Mouse (Mus musculus) lung, postnatal 0 days (tissue): ENCODE results near the gene Lrit3. TPM values are rescaled to one million over a fixed set of nuclear protein-coding genes. Genes with fewer than 3 reads are reported as not detected.

ENCODE experiments used
- ATAC-seq: fragments of 200-750 bp; cut with Nextera tagmentation; 2 replicates; pipeline ENCODE4 v1.8.0; 2017; ENCODE audit warnings: moderate library complexity
- DNase-seq: peaks from one replicate; pipeline ENCODE4 v3.0.0-alpha.2; 2016; ENCODE audit warnings: low spot score
- H3K27ac ChIP-seq: fragments of 300-500 bp; sonication (generic); 2 replicates; pipeline ENCODE4 v1.5.1; 2014; ENCODE audit warnings: antibody characterized with exemption, mild to moderate bottlenecking, low read length, mixed read lengths
- H3K27me3 ChIP-seq: fragments of 300-500 bp; sonication (generic); replicated peaks from 2 replicates; pipeline ENCODE4 v1.6.1; 2014; ENCODE audit warnings: low read length, mixed read lengths; ENCODE audit not compliant: insufficient read depth
- H3K36me3 ChIP-seq: fragments of 300-500 bp; sonication (generic); 2 replicates; pipeline ENCODE4 v1.6.1; 2014; ENCODE audit warnings: low read length, mixed read lengths; ENCODE audit not compliant: insufficient read depth
- H3K4me1 ChIP-seq: fragments of 300-500 bp; sonication (generic); 2 replicates; pipeline ENCODE4 v1.6.1; 2014; ENCODE audit warnings: antibody characterized with exemption, low read depth, low read length, mixed read lengths; ENCODE audit not compliant: insufficient read depth
- H3K4me2 ChIP-seq: fragments of 300-500 bp; sonication (generic); replicated peaks from 2 replicates; pipeline ENCODE4 v1.6.1; 2014; ENCODE audit warnings: low read depth, mild to moderate bottlenecking, low read length, moderate library complexity, mixed read lengths
- H3K4me3 ChIP-seq: fragments of 300-500 bp; sonication (generic); 2 replicates; pipeline ENCODE4 v1.5.1; 2014; ENCODE audit warnings: low read depth, low read length
- H3K9ac ChIP-seq: fragments of 300-500 bp; sonication (generic); replicated peaks from 2 replicates; pipeline ENCODE4 v1.6.1; 2014; ENCODE audit warnings: low read depth, mild to moderate bottlenecking
- H3K9me3 ChIP-seq: fragments of 300-500 bp; sonication (generic); 2 replicates; pipeline ENCODE4 v1.6.1; 2016; ENCODE audit warnings: low read length, mixed read lengths
- CTCF ChIP-seq: IDR thresholded peaks from 2 replicates; pipeline ENCODE4 v1.5.1; 2016; ENCODE audit warnings: antibody characterized with exemption, mild to moderate bottlenecking
- EP300 ChIP-seq: IDR thresholded peaks from 2 replicates; pipeline ENCODE4 v1.6.1; 2016; ENCODE audit warnings: antibody characterized with exemption, mild to moderate bottlenecking, control low read depth
- WGBS: fragments of 180-500 bp; shearing (Covaris S2); extraction: QIAGEN DNeasy Blood & Tissue Kit; methylation state at CpG from one replicate; pipeline ENCODE4 v1.1.7; 2014; 5-methylcytosine and 5-hydroxymethylcytosine counted together
- polyA plus RNA-seq: library from polyadenylated mRNA; unstranded; fragments of >200 nt; fragmentation: Nextera tagmentation; extraction: Ambion mirVana; gene quantifications from 2 replicates; pipeline ENCODE4 v1.2.1, GENCODE M21; 2015

Gene Lrit3
- polyA plus RNA-seq, 1 experiment from 2014 or later: not detected

DNA sequence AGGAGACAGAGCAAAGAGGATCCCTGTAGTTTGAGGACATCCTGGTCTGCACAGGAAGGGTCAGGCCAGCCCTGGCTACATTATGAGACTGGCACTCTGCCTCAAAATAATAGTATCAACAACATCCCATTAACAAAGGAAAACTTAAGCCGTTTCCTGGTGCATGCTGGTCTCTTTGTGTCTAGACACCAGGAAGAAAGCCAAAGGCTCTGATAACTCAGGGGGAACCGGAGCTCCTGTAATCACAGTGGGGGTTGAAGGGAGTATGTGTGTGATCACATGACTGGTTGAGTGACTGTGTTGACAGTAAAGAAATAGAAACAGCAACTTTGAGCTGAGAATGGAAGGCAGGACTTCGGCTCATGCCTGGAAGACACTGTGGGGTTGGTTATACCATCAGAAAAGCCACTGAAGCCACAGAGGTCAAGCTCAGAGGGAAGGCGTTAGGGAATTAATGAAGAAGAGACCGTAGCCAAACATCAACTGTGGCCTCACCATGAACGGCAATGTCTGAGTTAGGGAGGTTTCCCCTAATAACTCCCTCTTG, 31.6 kb upstream of the Lrit3 start, which contains the start of gene Cfi:
Cfi (plus strand) TSS at position 497 of the 547 bp plus-strand sequence.
- 45% methylated on average over 6 of the region's 6 CpGs for WGBS
- Histone ChIP-seq H3K9ac (no peak within 1 kb of the TSS), H3K4me2 (peak within 1 kb of the TSS; percentile 49), H3K4me1 (no peaks in the 10 kb centered on the region), H3K4me3 (peak within 1 kb of the TSS; percentile 22), H3K27me3 (no peaks in the 10 kb centered on the region), H3K27ac (0 out of 2 replicates have a peak within 1 kb of the TSS, but pooled peaks have one; percentile 26), H3K36me3 (no peaks in the 10 kb centered on the region), H3K9me3 (no peaks in the 10 kb centered on the region)
- DNase-seq (peak; percentile 38), ATAC-seq (no peak)
- TF ChIP-seq EP300 (no peak), CTCF (no peak)

DNA sequence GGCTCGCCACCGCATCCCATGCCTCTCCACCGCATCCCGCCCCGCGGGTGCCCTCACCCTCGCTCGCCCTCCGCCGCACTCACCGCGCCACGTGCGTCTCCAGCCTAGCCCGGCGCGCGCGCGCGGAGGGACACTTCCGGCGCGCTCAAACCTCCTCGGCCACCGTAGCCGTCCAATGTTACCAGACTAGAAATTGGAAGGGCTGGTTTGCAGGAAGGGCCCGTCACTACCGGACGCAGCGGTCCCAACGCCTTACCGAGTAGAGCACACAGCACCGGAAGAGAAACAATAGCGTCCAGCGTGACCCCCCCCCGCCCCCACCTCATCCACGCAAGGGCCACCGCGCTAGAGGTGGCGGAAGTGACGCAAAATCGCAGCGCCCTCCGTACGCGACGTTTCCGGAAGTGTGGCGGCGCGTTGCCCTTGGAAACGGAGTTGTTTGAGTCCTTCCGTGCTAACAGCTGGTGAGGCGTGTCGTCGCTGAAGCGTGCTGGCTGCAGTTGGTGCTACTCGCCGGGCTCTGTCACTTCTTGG, 27.3 kb upstream of the Lrit3 start, which contains the start of gene Gar1:
Gar1 (minus strand) TSS at position 362 of the 534 bp plus-strand sequence.
- ATAC-seq (peak; percentile 95), DNase-seq (peak; percentile 98)
- H3K4me1 ChIP-seq: no peaks in the 10 kb centered on the region
- H3K36me3 ChIP-seq: no peaks in the 10 kb centered on the region
- H3K9me3 ChIP-seq: no peaks in the 10 kb centered on the region
- TF ChIP-seq CTCF: no peak
- TF ChIP-seq EP300: no peak; the same call in 1 of the 2 replicates
- H3K27me3 ChIP-seq: no peaks in the 10 kb centered on the region
- peak within 1 kb of the TSS; percentile 86 for H3K4me3 ChIP-seq
- H3K4me2 ChIP-seq: peak within 1 kb of the TSS; percentile 74
- peak within 1 kb of the TSS; percentile 84 for H3K27ac ChIP-seq
- WGBS: under 1% methylated on average over 57 of the region's 60 CpGs
- H3K9ac ChIP-seq: peak within 1 kb of the TSS; percentile 70

DNA sequence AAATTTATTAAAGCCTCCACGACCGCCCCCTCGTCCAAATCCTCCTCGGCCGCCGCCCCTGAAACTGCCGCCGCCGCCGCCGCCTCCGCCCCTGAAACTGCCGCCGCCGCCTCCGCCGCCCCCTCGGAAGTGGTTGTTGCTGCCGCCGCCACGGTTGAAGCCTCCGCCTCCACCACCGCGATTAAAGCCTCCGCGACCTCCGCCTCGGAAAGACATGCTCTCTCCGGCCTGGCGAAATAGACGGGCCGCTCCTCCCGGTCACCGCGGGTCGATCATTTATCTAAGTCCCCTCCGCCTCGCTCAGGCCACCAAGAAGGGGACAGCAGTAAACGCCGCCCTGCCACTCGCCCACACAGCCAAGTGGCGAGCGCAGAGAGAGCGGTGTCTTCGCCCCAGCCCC, 26.8 kb upstream of the Lrit3 start:
- peak overlapping the region; percentile 86 for H3K4me3 ChIP-seq
- H3K27me3 ChIP-seq: no peaks in the 10 kb centered on the region
- H3K4me2 ChIP-seq: peak overlapping the region; percentile 74
- peak; percentile 23 for DNase-seq
- peak overlapping the region; percentile 70 for H3K9ac ChIP-seq
- ATAC-seq: peak; percentile 5; the same call in 1 of the 2 replicates
- H3K4me1 ChIP-seq: no peaks in the 10 kb centered on the region
- TF ChIP-seq CTCF (no peak), EP300 (no peak)
- under 1% methylated on average over 42 of the region's 45 CpGs for WGBS
- H3K36me3 ChIP-seq: no peaks in the 10 kb centered on the region
- H3K9me3 ChIP-seq: no peaks in the 10 kb centered on the region
- H3K27ac ChIP-seq: peak overlapping the region; percentile 84

DNA sequence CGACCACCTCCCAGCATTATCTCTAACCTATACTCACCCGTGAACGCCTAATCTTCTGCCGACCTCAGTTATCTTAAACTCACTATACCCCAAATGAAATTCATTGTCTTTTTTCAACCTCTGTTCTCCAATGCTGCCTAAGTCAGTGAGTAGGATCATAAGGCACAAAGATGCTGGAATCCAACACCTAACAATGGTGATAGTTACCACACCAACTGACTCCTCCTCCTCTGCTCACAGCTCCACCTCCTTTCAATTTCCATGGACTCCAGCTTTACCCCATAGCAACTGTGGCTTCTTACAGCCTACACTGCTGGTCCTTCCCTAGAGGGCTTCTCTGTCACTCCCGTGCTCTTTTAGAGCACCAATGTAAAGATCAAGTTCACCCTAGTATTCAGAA, 23.9 kb upstream of the Lrit3 start:
- Histone ChIP-seq H3K4me2 (no peak overlapping the region), H3K36me3 (peaks cover 4% of the 10 kb centered on the region; the same call in 1 of the 2 replicates), H3K9ac (no peak overlapping the region), H3K27ac (no peak overlapping the region), H3K4me1 (no peaks in the 10 kb centered on the region), H3K9me3 (no peaks in the 10 kb centered on the region), H3K27me3 (no peaks in the 10 kb centered on the region), H3K4me3 (no peak overlapping the region)
- TF ChIP-seq CTCF (no peak), EP300 (no peak)
- 87% methylated on average over 5 of the region's 5 CpGs for WGBS
- DNase-seq (no peak), ATAC-seq (no peak)

DNA sequence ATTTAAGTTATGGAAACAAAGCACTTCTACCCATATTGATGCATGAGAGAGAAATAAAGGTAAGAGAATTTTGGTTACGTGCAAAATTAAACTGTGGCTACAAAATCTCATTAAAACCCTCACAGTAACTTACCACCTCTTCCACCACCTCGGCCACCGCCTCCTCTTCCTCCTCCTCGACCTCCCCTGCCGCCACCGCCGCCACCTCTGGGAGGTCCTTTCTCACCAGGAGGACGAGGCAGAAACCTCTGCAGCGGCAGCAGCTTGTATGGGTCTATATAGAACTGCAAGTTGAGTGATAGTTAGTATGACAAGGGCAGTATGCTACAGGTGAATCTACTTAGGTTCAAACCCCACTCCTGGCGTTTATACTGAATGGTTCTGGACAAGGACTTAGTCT, 22.9 kb upstream of the Lrit3 start:
- no peaks in the 10 kb centered on the region for H3K9me3 ChIP-seq
- WGBS: 87% methylated on average over 10 of the region's 10 CpGs

DNA sequence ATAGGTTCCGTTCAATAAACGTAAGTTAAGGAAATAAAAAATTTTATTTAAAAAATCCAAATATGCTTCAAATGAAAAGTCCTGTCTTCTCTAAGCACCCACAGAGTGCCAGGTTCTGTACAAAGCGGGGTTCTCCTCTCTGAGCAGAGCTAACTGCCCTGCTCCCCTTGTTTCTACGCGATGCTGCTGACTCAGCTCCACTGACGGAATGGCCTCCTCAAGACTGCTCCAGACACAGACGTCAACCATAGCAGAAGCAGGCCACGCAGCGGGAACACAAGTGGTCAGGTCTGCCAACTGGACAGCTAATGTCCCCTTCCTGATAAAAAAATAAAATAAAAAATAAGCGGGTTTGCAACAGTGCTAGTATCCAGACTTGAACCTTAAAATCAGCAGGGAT, 21.1 kb upstream of the Lrit3 start:
- H3K9ac ChIP-seq: no peak overlapping the region
- no peak overlapping the region for H3K4me2 ChIP-seq
- no peak for DNase-seq
- peaks cover 4% of the 10 kb centered on the region; the same call in 1 of the 2 replicates for H3K36me3 ChIP-seq
- H3K9me3 ChIP-seq: no peaks in the 10 kb centered on the region
- no peaks in the 10 kb centered on the region for H3K27me3 ChIP-seq
- no peak for ATAC-seq
- WGBS: 86% methylated on average over 10 of the region's 10 CpGs
- no peaks in the 10 kb centered on the region for H3K4me1 ChIP-seq
- TF ChIP-seq CTCF (no peak), EP300 (no peak)
- no peak overlapping the region for H3K4me3 ChIP-seq
- no peak overlapping the region for H3K27ac ChIP-seq

More for the DNA sequence above, 22.9 kb upstream of the Lrit3 start:
- no peak overlapping the region for H3K27ac ChIP-seq
- H3K9ac ChIP-seq: no peak overlapping the region
- no peaks in the 10 kb centered on the region for H3K27me3 ChIP-seq
- no peak overlapping the region for H3K4me3 ChIP-seq
- DNase-seq (no peak), ATAC-seq (no peak)
- peaks cover 4% of the 10 kb centered on the region; the same call in 1 of the 2 replicates for H3K36me3 ChIP-seq
- no peak overlapping the region for H3K4me2 ChIP-seq
- H3K4me1 ChIP-seq: no peaks in the 10 kb centered on the region
- TF ChIP-seq EP300: no peak
- no peak for TF ChIP-seq CTCF
